Mouse (Mus musculus): ENCODE measurements at regions not wholly inside any gene's neighbourhood (a gene's known extent, or its start where the extent isn't known, plus 50 kb on each side); places are given as distances from the start of the nearest gene placed in this dataset.

DNA sequence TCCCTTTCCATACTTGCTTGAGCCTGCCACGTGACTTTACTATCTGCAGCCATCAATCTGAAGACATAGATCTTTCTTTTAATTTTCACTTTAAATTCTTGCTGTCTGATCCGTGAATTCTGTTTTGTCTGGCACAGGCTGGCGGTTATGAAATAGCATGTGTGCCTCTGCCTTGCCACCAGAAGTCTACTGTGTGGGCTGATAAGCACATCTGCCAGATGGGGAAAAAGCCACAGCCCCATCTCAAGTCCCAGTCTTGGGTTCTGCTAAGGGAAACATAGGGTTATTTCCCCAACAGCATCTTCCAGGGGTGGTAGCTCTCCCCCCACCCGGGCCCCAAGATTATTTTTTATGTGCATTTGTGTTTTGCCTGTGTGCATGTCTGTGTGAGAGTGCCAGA, 480.1 kb downstream of the Ajap1 start:
- TF ChIP-seq CTCF (IDR thresholded peaks at IDR 0.05; ENCODE audit: low read depth, low read length) (no peak), POLR2AphosphoS5 (IDR thresholded peaks at IDR 0.05; ENCODE audit: insufficient replicate concordance, low read depth, low read length) (no peak), TAL1 (conservative IDR thresholded peaks at IDR 0.05; ENCODE audit: low read depth, low read length) (no peak), GATA1 (IDR thresholded peaks at IDR 0.05; ENCODE audit: borderline replicate concordance, low read length) (no peak)

Measured in G1E (cell line).